Mouse (Mus musculus) cerebellum, postnatal 4 days (tissue): ENCODE data around the gene Adamtsl4.
"Not testable (repeated sequence)": the region's sequence is repeated elsewhere in the genome, so short reads cannot be mapped to it uniquely, and the experiment has no call there.

Source experiments
- DNase-seq, 2 experiments: peaks; one replicate each; pipeline ENCODE4 v3.0.0; 2022; ENCODE audit warnings: low spot score in 2 of 2, mixed read lengths in 1 of 2

The Adamtsl4 gene

GRCm38 (mm10) chr3:95700233-95700681 is 12.5 kb upstream of the Adamtsl4 start:
- peak in 1 of 2 experiments; percentile 21 for DNase-seq

DNA sequence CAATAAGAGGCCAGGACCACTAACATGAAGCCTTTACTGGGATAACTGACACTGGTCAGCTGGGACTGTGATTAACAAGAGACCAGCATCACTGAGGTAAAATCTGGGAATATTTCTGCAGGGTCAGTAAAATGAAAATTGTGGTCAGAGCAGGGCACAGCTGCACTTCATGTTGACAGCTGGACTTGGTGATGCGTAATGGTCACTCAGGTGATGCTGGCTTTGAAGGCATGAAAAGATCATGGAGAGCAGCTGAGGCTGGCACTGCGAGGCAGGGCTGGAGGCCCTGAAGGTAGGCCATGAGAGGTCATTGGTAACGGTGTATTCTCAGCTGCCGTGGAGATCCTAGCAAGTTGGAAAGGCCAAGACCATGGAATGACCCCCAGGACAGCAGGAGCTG is 10.6 kb upstream of the Adamtsl4 start:
- no peak for DNase-seq

DNA sequence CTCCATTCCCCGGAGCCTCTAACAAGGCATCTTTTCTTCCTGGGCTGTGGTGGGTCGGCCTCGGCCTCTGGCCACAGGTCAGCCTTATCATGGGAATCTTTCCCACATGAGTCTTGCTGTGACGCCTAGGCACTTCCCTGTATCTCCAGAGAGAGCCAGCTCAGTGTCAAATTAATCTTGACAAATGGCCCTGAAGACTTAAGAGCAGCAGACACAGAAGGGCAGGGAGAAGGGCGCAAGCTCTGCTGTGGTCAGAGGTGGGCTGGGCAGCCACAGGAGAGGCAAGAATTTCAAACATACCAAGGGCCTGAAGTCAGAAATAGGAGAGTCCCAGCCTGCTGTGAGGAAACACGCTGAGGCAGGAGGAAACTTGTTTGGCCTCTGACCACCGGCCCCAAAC is 8.6 kb upstream of the Adamtsl4 start:
- no peak for DNase-seq

- no peak for DNase-seq
Observed at GRCm38 (mm10) chr3:95695796-95696195, 8.1 kb upstream of the Adamtsl4 start.

- DNase-seq = no peak
Observed at GRCm38 (mm10) chr3:95694808-95695703, 7.3 kb upstream of the Adamtsl4 start.

- no peak for DNase-seq
Observed at GRCm38 (mm10) chr3:95693821-95694807, 6.4 kb upstream of the Adamtsl4 start.

DNA sequence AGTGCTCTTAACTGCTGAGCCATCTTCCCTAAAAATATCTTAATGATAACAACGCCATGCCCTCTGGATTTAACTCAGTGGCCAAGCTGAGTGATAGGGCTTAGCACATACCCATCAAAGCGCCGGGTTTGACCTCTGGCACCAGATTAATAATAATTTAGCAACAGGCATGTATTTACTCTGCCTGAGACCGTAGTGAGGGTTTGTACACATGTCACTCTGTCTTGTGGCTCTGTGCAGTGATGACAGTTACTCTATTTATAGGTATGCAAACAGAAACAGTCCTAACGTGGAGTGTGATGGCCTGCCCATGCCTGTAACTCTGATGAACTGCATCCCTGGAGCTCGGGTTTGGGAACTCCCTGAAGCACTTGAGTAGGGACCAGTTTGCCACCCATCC is 5.0 kb upstream of the Adamtsl4 start:
- no peak for DNase-seq

GRCm38 (mm10) chr3:95690552-95690951 is 2.8 kb upstream of the Adamtsl4 start:
- DNase-seq = not testable (repeated sequence)

GRCm38 (mm10) chr3:95689940-95690339 is 2.2 kb upstream of the Adamtsl4 start:
- DNase-seq = no peak

- no peak for DNase-seq
Observed at GRCm38 (mm10) chr3:95689171-95689915, 1.6 kb upstream of the Adamtsl4 start.

DNA sequence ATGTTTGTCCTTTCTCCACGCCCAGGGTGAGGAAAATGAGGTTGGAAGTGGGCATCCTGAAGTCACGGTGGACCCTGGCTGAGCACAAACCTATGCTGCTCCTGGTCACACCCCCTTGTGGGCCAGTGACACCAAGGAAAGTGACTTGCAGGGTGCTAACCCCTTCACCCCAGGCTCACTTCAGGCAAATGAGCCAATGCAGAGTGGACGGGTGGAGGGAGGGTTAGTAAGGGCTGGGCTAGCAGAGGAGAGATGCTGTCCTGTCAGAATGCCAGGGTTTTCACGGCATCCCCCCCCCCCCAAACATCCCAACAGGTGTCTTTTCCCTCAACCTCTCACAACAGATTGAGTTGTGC is 571 bp downstream of the Adamtsl4 start:
- DNase-seq = no peak

GRCm38 (mm10) chr3:95686492-95687167 is 1.1 kb downstream of the Adamtsl4 start:
- DNase-seq = no peak

- no peak for DNase-seq
Observed at GRCm38 (mm10) chr3:95685701-95686100, 2.0 kb downstream of the Adamtsl4 start.

DNA sequence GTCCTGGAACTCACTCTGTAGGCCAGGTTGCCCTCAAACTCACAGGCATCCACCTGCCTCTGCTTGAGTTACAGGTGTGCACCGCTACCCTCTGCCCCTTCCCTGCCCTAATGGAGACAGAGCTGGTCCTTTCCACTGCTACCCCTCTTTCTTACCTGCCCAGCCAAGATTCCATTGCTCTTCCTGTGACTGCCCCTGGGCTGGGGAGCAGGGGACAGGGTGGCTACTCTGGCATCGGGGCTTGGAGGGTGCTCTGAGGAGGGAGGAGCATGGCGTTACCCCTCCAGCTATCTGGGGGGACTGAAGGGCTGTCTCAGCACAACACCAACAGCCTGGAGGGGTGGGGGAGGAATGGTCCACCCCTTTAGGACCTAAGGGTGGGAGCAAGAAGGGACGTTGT is 2.4 kb downstream of the Adamtsl4 start:
- DNase-seq = no peak

- no peak for DNase-seq
Observed at GRCm38 (mm10) chr3:95684846-95685245, 2.9 kb downstream of the Adamtsl4 start.

DNA sequence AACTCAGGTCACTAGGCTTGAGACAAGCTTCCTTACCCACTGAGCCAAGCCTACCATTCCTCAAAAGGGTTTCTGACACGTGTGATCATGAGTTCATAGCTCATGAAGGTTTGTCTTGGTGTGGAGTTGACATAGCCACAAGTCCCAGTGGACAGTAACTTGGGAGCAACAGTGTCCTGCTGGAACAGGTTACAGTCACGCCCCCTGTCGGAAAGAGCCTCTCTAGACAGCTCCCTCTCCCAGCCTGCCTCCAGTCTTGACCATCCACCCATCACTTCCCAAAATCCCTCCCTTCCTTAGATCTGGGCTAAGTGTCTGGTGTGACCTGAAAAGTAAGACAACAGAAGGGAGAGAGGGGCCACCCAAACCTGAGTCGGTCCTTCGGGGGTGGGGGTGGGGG is 4.8 kb downstream of the Adamtsl4 start:
- no peak for DNase-seq

DNA sequence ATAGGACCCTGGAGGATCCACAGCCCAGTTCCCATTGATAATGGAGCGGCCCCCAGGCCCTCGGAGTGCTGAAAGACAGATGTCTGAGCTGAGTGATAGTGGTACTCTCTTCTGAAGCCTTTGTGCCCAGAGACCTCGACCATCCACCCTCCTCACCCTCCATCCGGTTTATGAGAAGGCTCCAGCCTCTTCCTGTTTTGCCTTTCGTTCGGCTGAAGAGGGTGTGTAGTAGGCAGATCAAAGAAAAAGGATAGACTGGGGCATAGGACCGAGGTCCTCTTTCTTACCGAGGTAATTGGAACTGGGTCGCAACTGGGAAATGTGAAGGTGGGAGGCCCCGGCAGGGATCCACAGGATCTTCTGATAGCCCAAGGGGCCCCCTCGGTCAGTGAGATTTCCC is 6.4 kb downstream of the Adamtsl4 start:
- DNase-seq = no peak

DNA sequence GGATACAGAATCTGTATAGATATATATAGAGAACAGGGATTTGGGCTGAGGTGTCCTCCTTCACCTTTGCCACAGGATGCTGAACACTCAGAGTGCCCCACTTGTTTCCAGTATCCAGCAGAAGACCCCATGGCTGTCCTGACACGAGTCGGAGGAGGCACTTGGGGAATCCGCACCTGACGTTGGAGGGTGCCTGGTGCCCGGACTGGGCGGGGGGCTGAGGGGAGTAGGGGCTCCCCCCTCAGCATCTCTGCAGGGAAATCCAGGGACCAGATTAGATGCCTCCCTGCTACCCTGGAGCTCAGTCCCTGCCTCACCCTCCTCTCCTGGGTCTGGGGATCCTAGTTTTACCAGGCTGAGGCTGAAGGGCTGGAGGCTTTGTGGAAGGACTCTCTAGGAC is 7.0 kb downstream of the Adamtsl4 start:
- DNase-seq = no peak

DNA sequence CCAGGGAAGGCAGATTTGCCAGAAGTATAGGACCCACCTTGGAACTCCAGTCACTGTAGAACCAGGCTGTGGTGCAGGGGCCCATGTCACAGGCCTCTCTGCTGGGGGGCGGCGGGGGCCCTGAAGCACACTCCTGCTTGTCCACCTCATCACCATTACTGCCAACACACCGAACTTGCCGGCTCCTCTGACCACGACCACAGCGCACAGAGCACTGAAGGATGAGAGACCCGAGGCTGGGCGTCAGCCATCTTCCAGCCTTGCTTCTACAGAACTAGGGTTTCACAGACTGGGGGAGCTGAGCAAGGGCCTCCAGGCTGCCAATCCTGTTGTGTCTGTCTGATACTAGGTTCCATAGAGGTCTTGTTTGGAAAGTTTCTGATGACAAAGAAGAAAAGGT is 8.2 kb downstream of the Adamtsl4 start:
- no peak for DNase-seq

DNA sequence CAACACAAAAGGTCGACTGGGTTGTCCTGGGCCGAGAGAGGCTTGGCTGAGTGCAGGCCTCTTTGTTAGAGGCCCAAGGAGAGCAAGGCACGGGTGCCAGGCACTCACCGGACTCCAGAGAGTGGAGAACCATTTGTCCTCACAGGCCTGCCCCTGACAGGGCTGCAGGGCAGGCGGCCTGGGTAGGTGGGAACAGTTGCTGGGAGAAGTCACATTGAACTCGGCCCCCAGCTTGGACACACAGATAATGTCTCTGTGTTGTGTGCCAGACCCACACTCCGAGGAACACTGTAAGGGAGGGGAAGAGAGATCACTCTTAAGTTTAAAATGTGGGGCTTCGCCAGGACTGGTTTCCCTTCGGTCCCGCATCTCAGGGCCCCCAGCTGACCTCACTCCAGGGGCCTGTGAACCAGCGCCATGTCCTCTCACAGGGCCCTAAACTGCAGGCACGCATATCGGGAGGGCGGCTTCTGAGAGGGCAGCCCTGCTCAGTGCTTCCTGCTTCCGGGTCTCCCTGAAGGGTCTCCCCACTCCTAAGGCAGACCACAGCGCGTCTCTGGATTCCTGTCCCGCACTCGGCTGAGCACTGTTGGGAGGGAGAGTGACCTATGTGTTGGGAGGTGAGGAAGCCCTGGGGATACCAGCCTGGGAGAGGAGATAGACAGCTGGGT is 10.2 kb downstream of the Adamtsl4 start:
- DNase-seq = no peak
